Mouse (Mus musculus) stomach, embryonic 16.5 days (tissue): ENCODE data around the gene Gtf3c6. TPM values are rescaled to one million over a fixed set of nuclear protein-coding genes. Genes with fewer than 3 reads are reported as not detected.

Experiments
- ATAC-seq: fragments of 200-750 bp; cut with Nextera tagmentation; 2 replicates; pipeline ENCODE4 v1.8.0; 2017; ENCODE audit warnings: moderate number of reproducible peaks, moderate TSS enrichment; ENCODE audit not compliant: insufficient read depth, low FRiP score
- H3K27ac ChIP-seq: fragments of 300-500 bp; sonication (generic); 2 replicates; pipeline ENCODE4 v1.5.1; 2014; ENCODE audit warnings: low read length
- H3K27me3 ChIP-seq: fragments of 300-500 bp; sonication (generic); 2 replicates; pipeline ENCODE4 v1.6.1; 2014; ENCODE audit warnings: low read length, control low read depth, mixed read lengths; ENCODE audit not compliant: control insufficient read depth, insufficient read depth
- H3K36me3 ChIP-seq: fragments of 300-500 bp; sonication (generic); 2 replicates; pipeline ENCODE4 v1.6.1; 2014; ENCODE audit warnings: low read length; ENCODE audit not compliant: control insufficient read depth, insufficient read depth
- H3K4me1 ChIP-seq: fragments of 300-500 bp; sonication (generic); 2 replicates; pipeline ENCODE4 v1.6.1; 2014; ENCODE audit warnings: low read length, control low read depth, mixed read lengths; ENCODE audit not compliant: control insufficient read depth, insufficient read depth
- H3K4me2 ChIP-seq: fragments of 300-500 bp; sonication (generic); 2 replicates; pipeline ENCODE4 v1.6.1; 2014; ENCODE audit warnings: low read depth, low read length, mixed read lengths
- H3K4me3 ChIP-seq: fragments of 300-500 bp; sonication (generic); replicated peaks from 2 replicates; pipeline ENCODE4 v1.5.1; 2014; ENCODE audit warnings: mild to moderate bottlenecking, low read length
- H3K9ac ChIP-seq: fragments of 300-500 bp; sonication (generic); 2 replicates; pipeline ENCODE4 v1.6.1; 2014; ENCODE audit warnings: low read length
- H3K9me3 ChIP-seq: fragments of 300-500 bp; sonication (generic); replicated peaks from 2 replicates; pipeline ENCODE4 v1.6.1; 2016; ENCODE audit warnings: low read length, control low read depth; ENCODE audit not compliant: control insufficient read depth
- WGBS: fragments of 180-500 bp; shearing (Covaris S2); extraction: QIAGEN DNeasy Blood & Tissue Kit; methylation state at CpG from one replicate; pipeline ENCODE4 v1.1.7; 2014; 5-methylcytosine and 5-hydroxymethylcytosine counted together
- polyA plus RNA-seq: library from polyadenylated mRNA; unstranded; fragments of >200 nt; fragmentation: Nextera tagmentation; extraction: Ambion mirVana; gene quantifications from 2 replicates; pipeline ENCODE4 v1.2.1, GENCODE M21; 2015

Gtf3c6 gene
- polyA plus RNA-seq, 1 experiment from 2014 or later, result 86.1 TPM

GRCm38 (mm10) chr10:40212443-40213169 lies 45.3 kb downstream of the Gtf3c6 start:
- H3K36me3 ChIP-seq, result no peaks in the 10 kb centered on the region
- no peaks in the 10 kb centered on the region for H3K9me3 ChIP-seq
- WGBS, result 36% methylated on average over 13 of the region's 13 CpGs
- H3K27ac ChIP-seq, result no peak overlapping the region
- H3K4me3 ChIP-seq, result no peak overlapping the region
- no peak overlapping the region for H3K9ac ChIP-seq
- H3K4me1 ChIP-seq, result no peaks in the 10 kb centered on the region
- H3K27me3 ChIP-seq, result no peaks in the 10 kb centered on the region
- ATAC-seq, result peak; percentile 87
- peak overlapping the region; percentile 16 for H3K4me2 ChIP-seq

Other genes starting within 250 kb of the Gtf3c6 start
- 0.17 and 0.21 TPM in 2 replicates for gene Mfsd4b1, start 232.8 kb downstream of the Gtf3c6 start, polyA plus RNA-seq
- gene Slc16a10, start 115.8 kb downstream of the Gtf3c6 start, polyA plus RNA-seq, result 11.0 and 12.2 TPM in 2 replicates
- gene Rpf2, start 11.1 kb downstream of the Gtf3c6 start, polyA plus RNA-seq, result 50.6 and 55.3 TPM in 2 replicates
- gene Amd1, start 44.1 kb upstream of the Gtf3c6 start, polyA plus RNA-seq, result 63.0 and 64.7 TPM in 2 replicates
- 7.8 and 8.4 TPM in 2 replicates for gene Cdk19, start 81.5 kb upstream of the Gtf3c6 start, polyA plus RNA-seq